Comparison of ENCODE assay signal across 13 mouse cellular contexts in the genomic region with DNA sequence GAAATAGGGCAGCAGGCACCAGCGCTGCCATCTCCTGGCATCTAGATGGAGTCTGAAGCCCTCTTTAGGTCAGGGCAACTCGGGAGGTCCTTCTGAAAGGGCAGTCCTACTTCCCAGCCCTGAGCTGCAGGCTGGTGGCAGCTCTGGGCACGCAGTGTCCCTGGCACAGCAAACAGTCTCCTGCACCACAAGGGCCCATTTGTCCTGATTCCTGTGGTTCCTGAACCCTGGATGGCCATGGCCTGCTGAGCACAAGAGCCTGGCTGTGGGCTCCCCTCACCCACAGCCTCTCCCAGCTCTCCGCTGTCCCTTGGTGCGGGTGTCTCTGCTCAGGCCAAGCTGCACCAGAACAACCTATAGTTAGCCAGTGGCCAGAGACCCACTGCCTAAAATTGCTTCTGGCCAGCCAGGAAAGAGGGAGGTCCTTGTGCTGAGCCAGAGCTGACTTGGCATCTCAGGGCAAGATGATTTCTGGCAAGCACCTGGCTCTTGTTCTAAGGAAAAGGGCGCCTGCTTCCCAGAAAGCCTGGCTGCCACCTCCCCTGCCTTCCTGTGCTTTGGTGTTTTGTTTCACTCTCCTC. TPM values are rescaled to one million over a fixed set of nuclear protein-coding genes. Genes with fewer than 3 reads are reported as not detected.
DNase-seq lines count a peak whose midpoint lies in the region; ATAC-seq and TF ChIP-seq lines count a peak whose summit lies in the region.
"Had no signal": no experiment of that assay in that cellular context is flagged by ENCODE, and none has a peak within 500 bp of the region (broad histone marks: within the 10 kb centered on the region; RNA-seq: fewer than 3 reads in every experiment).

No protein-coding gene starts in this region.

- H3K4me1 ChIP-seq in lung, postnatal 0 days (ENCODE audit: insufficient read depth, low read depth, low read length): peaks cover 34% of the 10 kb centered on the region

- no peak overlapping the region for H3K27ac ChIP-seq in lung, postnatal 0 days (ENCODE audit: low read length)
- H3K27ac ChIP-seq: kidney, postnatal 0 days had no signal

- 72% methylated on average over 6 of the region's 6 CpGs for WGBS in lung, postnatal 0 days

- TF ChIP-seq CTCF in lung, postnatal 0 days (IDR thresholded peaks at IDR 0.05): no peak

- H3K27me3 ChIP-seq in lung, postnatal 0 days (replicated peaks; ENCODE audit: insufficient read depth, low read length): no peaks in the 10 kb centered on the region
- H3K27me3 ChIP-seq: heart, embryonic 12.5 days had no signal

- no peaks in the 10 kb centered on the region for H3K9me3 ChIP-seq in lung, postnatal 0 days (ENCODE audit: low read length)
- H3K9me3 ChIP-seq: heart, embryonic 12.5 days had no signal

- no peaks in the 10 kb centered on the region for H3K36me3 ChIP-seq in lung, postnatal 0 days (ENCODE audit: insufficient read depth, low read length)
- H3K36me3 ChIP-seq: heart, embryonic 12.5 days had no signal

- H3K9ac ChIP-seq in lung, postnatal 0 days (replicated peaks; ENCODE audit: low read depth): no peak overlapping the region
- H3K9ac ChIP-seq: heart, embryonic 12.5 days had no signal

- no peak for ATAC-seq in monocyte, adult 5-6 weeks (replicated peaks; ENCODE audit: insufficient number of reproducible peaks, low FRiP score, low TSS enrichment, poor library complexity, severe bottlenecking)
- ATAC-seq in lung, postnatal 0 days: no peak
- ATAC-seq in erythroblast, adult 5-6 weeks (replicated peaks; ENCODE audit: low FRiP score, poor library complexity, severe bottlenecking): no peak

- DNase-seq in gastrocnemius, postnatal 25 days: peak; percentile 68
- DNase-seq in gastrocnemius, postnatal 4 days (ENCODE audit: low spot score in 2 of 2): no peak
- DNase-seq in right cerebral cortex, postnatal 10 days (ENCODE audit: low spot score in 2 of 2): peak; percentile 74 to 88
- no peak for DNase-seq in right cerebral cortex, postnatal 4 days
- DNase-seq in layer of hippocampus, postnatal 14 days (ENCODE audit: low spot score in 2 of 2): peak; percentile 54 to 82
- DNase-seq in lung, postnatal 0 days (ENCODE audit: low spot score): no peak
- DNase-seq: adrenal gland, adult 8-10 months; lung, adult 18-20 months had no signal

- TF ChIP-seq EP300 in lung, postnatal 0 days (IDR thresholded peaks at IDR 0.05): no peak

- no peak overlapping the region for H3K4me2 ChIP-seq in lung, postnatal 0 days (replicated peaks; ENCODE audit: low read depth, low read length)
- H3K4me2 ChIP-seq: heart, embryonic 12.5 days had no signal

- no peak overlapping the region for H3K4me3 ChIP-seq in lung, postnatal 0 days (ENCODE audit: low read depth, low read length)
- H3K4me3 ChIP-seq: heart, embryonic 12.5 days had no signal

RNA-seq across cellular contexts. Expression of gene Ralgds, which starts 8.7 kb away (rescaled TPM):
- 10 to 100 TPM in 1 of 2 experiments, 1 to 10 TPM in 1; 8.3 to 11.6 TPM for total RNA-seq in gastrocnemius, postnatal 25 days (2021)
- total RNA-seq in gastrocnemius, postnatal 4 days (2021): 10 to 100 TPM; 68.2 to 79.3 TPM
- total RNA-seq in layer of hippocampus, postnatal 14 days (2021): 100 to 1,000 TPM; 150 to 155 TPM
- 3.5 to 14.6 TPM (median 9.2 TPM) in 3 replicates for total RNA-seq in monocyte, adult 5-6 weeks (2017)
- 24.4 and 29.1 TPM in 2 replicates for polyA plus RNA-seq in lung, postnatal 0 days (2015; fragmentation: Nextera tagmentation; extraction: Ambion mirVana)
- total RNA-seq in erythroblast, adult 5-6 weeks (2015; ENCODE audit: low replicate concordance): 1.5 TPM in 1 of 2 replicates, not detected in the other
- 0.28 and 4.2 TPM in 2 replicates for total RNA-seq in erythroblast, adult 5-6 weeks (2017; ENCODE audit: low replicate concordance)

RNA-seq across cellular contexts. Expression of gene Gm10134, which starts 15.8 kb away (rescaled TPM):
- total RNA-seq in gastrocnemius, postnatal 25 days (2021): 1 to 10 TPM in 1 of 2 experiments, under 1 TPM in 1; 0.88 to 1.2 TPM
- 1 to 10 TPM; 1.7 to 2.7 TPM for total RNA-seq in gastrocnemius, postnatal 4 days (2021)
- total RNA-seq in layer of hippocampus, postnatal 14 days (2021): not detected
- not detected in 3 replicates for total RNA-seq in monocyte, adult 5-6 weeks (2017)
- polyA plus RNA-seq in lung, postnatal 0 days (2015; fragmentation: Nextera tagmentation; extraction: Ambion mirVana): 5.8 and 6.1 TPM in 2 replicates
- 5.9 TPM in 1 of 2 replicates, not detected in the other for total RNA-seq in erythroblast, adult 5-6 weeks (2015; ENCODE audit: low replicate concordance)
- not detected in 2 replicates for total RNA-seq in erythroblast, adult 5-6 weeks (2017; ENCODE audit: low replicate concordance)
- polyA plus RNA-seq: heart, embryonic 12.5 days; neural tube, embryonic 14.5 days had no signal

RNA-seq across cellular contexts. Expression of gene Gbgt1, which starts 25.0 kb away (rescaled TPM):
- total RNA-seq in gastrocnemius, postnatal 25 days (2021): 1 to 10 TPM in 1 of 2 experiments, under 1 TPM in 1; 0.54 to 1.0 TPM
- total RNA-seq in gastrocnemius, postnatal 4 days (2021): 1 to 10 TPM; 3.0 to 5.1 TPM
- total RNA-seq in layer of hippocampus, postnatal 14 days (2021): 1 to 10 TPM; 1.4 to 2.1 TPM
- 0.76 to 1.8 TPM in 2 of 3 replicates, not detected in the other for total RNA-seq in monocyte, adult 5-6 weeks (2017)
- 1.2 and 1.4 TPM in 2 replicates for polyA plus RNA-seq in lung, postnatal 0 days (2015; fragmentation: Nextera tagmentation; extraction: Ambion mirVana)
- not detected in 2 replicates for total RNA-seq in erythroblast, adult 5-6 weeks (2015; ENCODE audit: low replicate concordance)
- not detected in 2 replicates for total RNA-seq in erythroblast, adult 5-6 weeks (2017; ENCODE audit: low replicate concordance)

RNA-seq across cellular contexts. Expression of gene Cel, which starts 41.5 kb away (rescaled TPM):
- not detected for total RNA-seq in gastrocnemius, postnatal 25 days (2021)
- not detected for total RNA-seq in gastrocnemius, postnatal 4 days (2021)
- total RNA-seq in layer of hippocampus, postnatal 14 days (2021): not detected
- total RNA-seq in monocyte, adult 5-6 weeks (2017): not detected in 3 replicates
- polyA plus RNA-seq in lung, postnatal 0 days (2015; fragmentation: Nextera tagmentation; extraction: Ambion mirVana): 0.46 TPM in 1 of 2 replicates, not detected in the other
- not detected in 2 replicates for total RNA-seq in erythroblast, adult 5-6 weeks (2015; ENCODE audit: low replicate concordance)
- total RNA-seq in erythroblast, adult 5-6 weeks (2017; ENCODE audit: low replicate concordance): not detected in 2 replicates
- total RNA-seq: adrenal gland, adult 8-10 months had no signal
- polyA plus RNA-seq: heart, embryonic 12.5 days; kidney, postnatal 0 days; neural tube, embryonic 14.5 days had no signal

RNA-seq across cellular contexts. Expression of gene Mrps2, which starts 53.8 kb away (rescaled TPM):
- total RNA-seq in gastrocnemius, postnatal 25 days (2021): 10 to 100 TPM; 25.1 to 25.8 TPM
- 10 to 100 TPM; 35.6 to 39.2 TPM for total RNA-seq in gastrocnemius, postnatal 4 days (2021)
- 10 to 100 TPM; 36.8 to 37.3 TPM for total RNA-seq in layer of hippocampus, postnatal 14 days (2021)
- total RNA-seq in monocyte, adult 5-6 weeks (2017): 6.6 to 12.3 TPM (median 7.7 TPM) in 3 replicates
- 20.8 and 21.8 TPM in 2 replicates for polyA plus RNA-seq in lung, postnatal 0 days (2015; fragmentation: Nextera tagmentation; extraction: Ambion mirVana)
- 8.2 and 16.9 TPM in 2 replicates for total RNA-seq in erythroblast, adult 5-6 weeks (2015; ENCODE audit: low replicate concordance)
- total RNA-seq in erythroblast, adult 5-6 weeks (2017; ENCODE audit: low replicate concordance): 3.2 and 7.5 TPM in 2 replicates

Comparison
In these comparisons a context has a peak if more than half of its experiments do, and no peak if none do; other contexts are left out.
1. DNase-seq: peak in gastrocnemius, postnatal 25 days (single experiment), right cerebral cortex, postnatal 10 days (2 of 2) and layer of hippocampus, postnatal 14 days (2 of 2); none in gastrocnemius, postnatal 4 days (0 of 2), right cerebral cortex, postnatal 4 days (single experiment) and lung, postnatal 0 days (single experiment).